Mouse (Mus musculus) CH12.LX (cell line): ENCODE data around the gene AL732309.1.
A peak's percentile ranks its signal among the peaks of the same experiment; 100 is the strongest.
"Not testable (repeated sequence)": the region's sequence is repeated elsewhere in the genome, so short reads cannot be mapped to it uniquely, and the experiment has no call there.

Experiments
- CHD2 ChIP-seq: IDR thresholded peaks from 2 replicates; pipeline ENCODE4 v1.6.1; 2011; ENCODE audit warnings: low read length, improper control_type of control experiment
- CTCF ChIP-seq, 2 experiments: IDR thresholded peaks in 1 of 2; conservative IDR thresholded peaks in 1 of 2; 2 replicates each; pipeline ENCODE4 v1.5.1; 2011 to 2012; ENCODE audit warnings: low read depth in 2 of 2, low read length in 2 of 2, improper control_type of control experiment in 1 of 2, inconsistent platforms in 1 of 2, mild to moderate bottlenecking in 1 of 2, moderate library complexity in 1 of 2
- HCFC1 ChIP-seq: IDR thresholded peaks from 2 replicates; pipeline ENCODE4 v1.6.1; 2012; ENCODE audit warnings: low read depth, mild to moderate bottlenecking, inconsistent platforms, low read length, improper control_type of control experiment
- MEF2A ChIP-seq: IDR thresholded peaks from 2 replicates; pipeline ENCODE4 v1.6.1; 2014; ENCODE audit warnings: low read depth, mild to moderate bottlenecking, inconsistent platforms, low read length, improper control_type of control experiment, borderline replicate concordance
- POLR2A ChIP-seq: IDR thresholded peaks from 2 replicates; pipeline ENCODE4 v1.6.1; 2011; ENCODE audit warnings: low read depth, mild to moderate bottlenecking, improper control_type of control experiment, low read length
- TCF12 ChIP-seq: IDR thresholded peaks from 2 replicates; pipeline ENCODE4 v1.6.1; 2014; ENCODE audit warnings: low read depth, mild to moderate bottlenecking, inconsistent platforms, low read length, improper control_type of control experiment
- UBTF ChIP-seq: IDR thresholded peaks from 2 replicates; pipeline ENCODE4 v1.6.1; 2012; ENCODE audit warnings: low read depth, mild to moderate bottlenecking, inconsistent platforms, low read length, improper control_type of control experiment, moderate library complexity

DNA sequence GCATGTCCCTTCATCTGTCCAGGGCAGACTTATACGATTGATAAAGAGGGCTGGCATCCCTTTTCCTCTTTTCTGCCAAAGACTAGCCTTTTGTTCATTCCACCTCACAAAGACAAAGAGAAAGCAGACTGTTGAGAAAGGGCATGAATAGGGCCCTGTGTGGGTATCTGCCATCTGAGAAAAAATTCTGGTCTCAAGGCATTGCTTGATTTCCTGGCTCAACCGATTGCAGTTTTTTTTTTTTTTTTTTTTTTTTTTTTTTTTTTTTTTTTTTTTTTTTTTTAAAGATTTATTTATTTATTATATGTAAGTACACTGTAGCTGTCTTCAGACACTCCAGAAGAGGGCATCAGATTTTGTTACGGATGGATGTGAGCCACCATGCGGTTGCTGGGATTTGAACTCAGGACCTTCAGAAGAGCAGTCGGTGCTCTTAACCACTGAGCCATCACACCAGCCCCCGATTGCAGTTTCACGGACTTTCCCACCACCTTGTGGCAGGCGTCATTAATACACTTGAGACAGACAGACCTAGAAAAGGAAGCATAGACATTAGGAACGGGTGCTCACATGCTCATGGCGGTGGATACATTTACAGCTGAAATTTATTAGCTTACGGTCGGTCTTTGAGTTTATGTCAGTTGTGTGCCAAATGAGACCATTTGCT is 9.9 kb upstream of the AL732309.1 start:
- TF ChIP-seq CTCF (conservative IDR thresholded peaks at IDR 0.05 in 1 of 2, IDR thresholded peaks at IDR 0.05 in 1 of 2; ENCODE audit: low read depth in 2 of 2, low read length in 2 of 2) (peak; percentile 10 to 68; a peak in 3 of 4 replicates), HCFC1 (peak; percentile 45; the same call in 1 of the 2 replicates), TCF12 (0 out of 2 replicates have a peak, but pooled peaks have one; percentile 23)
- TF ChIP-seq POLR2A, CHD2, MEF2A, UBTF: not testable (repeated sequence)
